In genomic region chr6:48538841-48539737, GRCm38 (mm10) we compare ENCODE assay signal across 8 mouse cellular contexts. TPM values are rescaled to one million over a fixed set of nuclear protein-coding genes. Genes with fewer than 3 reads are reported as not detected.
DNase-seq lines count a peak whose midpoint lies in the region; ATAC-seq and TF ChIP-seq lines count a peak whose summit lies in the region.

No protein-coding gene starts in this region.

- H3K36me3 ChIP-seq in liver, adult 2 months (ENCODE audit: control insufficient read depth, insufficient read depth, low read length) = no peaks in the 10 kb centered on the region
- H3K36me3 ChIP-seq in liver, embryonic 11.5 days (ENCODE audit: control insufficient read depth, insufficient read depth, low read length) = no peaks in the 10 kb centered on the region
- H3K36me3 ChIP-seq in forebrain, embryonic 15.5 days = peaks cover 17% of the 10 kb centered on the region
- peaks cover 16% of the 10 kb centered on the region for H3K36me3 ChIP-seq in hindbrain, embryonic 15.5 days
- H3K36me3 ChIP-seq in stomach, embryonic 16.5 days (ENCODE audit: control insufficient read depth, insufficient read depth, low read length) = no peaks in the 10 kb centered on the region

- H3K27me3 ChIP-seq in liver, adult 2 months (ENCODE audit: control insufficient read depth, insufficient read depth, low read length) = no peaks in the 10 kb centered on the region
- H3K27me3 ChIP-seq in liver, embryonic 11.5 days (replicated peaks; ENCODE audit: control insufficient read depth, insufficient read depth, low read length) = no peaks in the 10 kb centered on the region
- H3K27me3 ChIP-seq in forebrain, embryonic 15.5 days = no peaks in the 10 kb centered on the region
- no peaks in the 10 kb centered on the region for H3K27me3 ChIP-seq in hindbrain, embryonic 15.5 days
- no peaks in the 10 kb centered on the region for H3K27me3 ChIP-seq in stomach, embryonic 16.5 days (ENCODE audit: control insufficient read depth, insufficient read depth, low read length)

- intact Hi-C loops in left cerebral cortex, postnatal 36 days (cut with DNase I) = loop anchor here (2.0 to 10.0 kb wide), 2 partner anchors 106 to 364 kb away; no protein-coding TSS in a partner anchor

- TF ChIP-seq CTCF in liver, adult 2 months (IDR thresholded peaks at IDR 0.05; ENCODE audit: low read depth, low read length) = peak; percentile 63

- no peak overlapping the region for H3K9ac ChIP-seq in liver, adult 2 months (ENCODE audit: low read depth, low read length)
- no peak overlapping the region for H3K9ac ChIP-seq in liver, embryonic 11.5 days (ENCODE audit: low read depth, low read length)
- H3K9ac ChIP-seq in forebrain, embryonic 15.5 days (replicated peaks) = peak overlapping the region; percentile 97; the same call in 1 of the 2 replicates
- peak overlapping the region; percentile 82; the same call in 1 of the 2 replicates for H3K9ac ChIP-seq in hindbrain, embryonic 15.5 days
- 0 out of 2 replicates have a peak overlapping the region, but pooled peaks have one; percentile 20 for H3K9ac ChIP-seq in stomach, embryonic 16.5 days (ENCODE audit: low read length)

- no peak overlapping the region for H3K4me3 ChIP-seq in liver, adult 2 months (ENCODE audit: insufficient read depth, low read depth, low read length)
- no peak overlapping the region for H3K4me3 ChIP-seq in liver, embryonic 11.5 days (ENCODE audit: low read depth, low read length)
- peak overlapping the region; percentile 81; the same call in 1 of the 2 replicates for H3K4me3 ChIP-seq in forebrain, embryonic 15.5 days
- H3K4me3 ChIP-seq in hindbrain, embryonic 15.5 days = peak overlapping the region; percentile 59
- H3K4me3 ChIP-seq in stomach, embryonic 16.5 days (replicated peaks; ENCODE audit: low read length) = no peak overlapping the region

- peak; percentile 67 for DNase-seq in liver, adult 2 months (ENCODE audit: extremely low read depth, low read depth, low spot score)
- no peak for DNase-seq in liver, embryonic 11.5 days (ENCODE audit: low spot score)
- DNase-seq in c-Kit-positive CD71-positive TER-119-positive erythroid progenitor cells, embryonic 14.5 days (ENCODE audit: low spot score) = peak; percentile 55
- DNase-seq in left cerebral cortex, postnatal 36 days (ENCODE audit: low spot score in 2 of 2) = peak; percentile 59 to 69

- WGBS in liver, adult 2 months = 73% methylated on average over 5 of the region's 5 CpGs
- 73% methylated on average over 5 of the region's 5 CpGs for WGBS in liver, embryonic 11.5 days
- 77% methylated on average over 5 of the region's 5 CpGs for WGBS in forebrain, embryonic 15.5 days
- WGBS in hindbrain, embryonic 15.5 days = 65% methylated on average over 5 of the region's 5 CpGs
- WGBS in stomach, embryonic 16.5 days = 75% methylated on average over 5 of the region's 5 CpGs

- peaks cover 22% of the 10 kb centered on the region for H3K4me1 ChIP-seq in liver, adult 2 months (ENCODE audit: control insufficient read depth, insufficient read depth, low read length)
- H3K4me1 ChIP-seq in liver, embryonic 11.5 days (replicated peaks; ENCODE audit: control insufficient read depth, insufficient read depth, low read length) = no peaks in the 10 kb centered on the region
- peaks cover 26% of the 10 kb centered on the region for H3K4me1 ChIP-seq in forebrain, embryonic 15.5 days
- peaks cover 30% of the 10 kb centered on the region for H3K4me1 ChIP-seq in hindbrain, embryonic 15.5 days (replicated peaks)
- peaks cover 16% of the 10 kb centered on the region; the same call in 1 of the 2 replicates for H3K4me1 ChIP-seq in stomach, embryonic 16.5 days (ENCODE audit: control insufficient read depth, insufficient read depth, low read length)

- no peaks in the 10 kb centered on the region for H3K79me2 ChIP-seq in liver, adult 2 months (ENCODE audit: control insufficient read depth, insufficient read depth, low read length)

- no peak for TF ChIP-seq POLR2A in liver, adult 2 months (IDR thresholded peaks at IDR 0.05; ENCODE audit: extremely low read depth, insufficient read depth, low read length)

- no peaks in the 10 kb centered on the region for H3K9me3 ChIP-seq in liver, embryonic 11.5 days (ENCODE audit: control insufficient read depth, low read length)
- no peaks in the 10 kb centered on the region for H3K9me3 ChIP-seq in forebrain, embryonic 15.5 days
- H3K9me3 ChIP-seq in hindbrain, embryonic 15.5 days = no peaks in the 10 kb centered on the region
- no peaks in the 10 kb centered on the region for H3K9me3 ChIP-seq in stomach, embryonic 16.5 days (replicated peaks; ENCODE audit: control insufficient read depth, low read length)

- no peak for ATAC-seq in liver, embryonic 11.5 days (replicated peaks; ENCODE audit: low FRiP score)
- ATAC-seq in forebrain, embryonic 15.5 days (replicated peaks) = no peak
- no peak for ATAC-seq in hindbrain, embryonic 15.5 days (ENCODE audit: low FRiP score, low read depth)
- ATAC-seq in monocyte, adult 5-6 weeks (replicated peaks; ENCODE audit: insufficient number of reproducible peaks, low FRiP score, low TSS enrichment, poor library complexity, severe bottlenecking) = peak; percentile 63
- ATAC-seq in stomach, embryonic 16.5 days (ENCODE audit: insufficient read depth, low FRiP score) = no peak

- H3K27ac ChIP-seq in liver, adult 2 months (replicated peaks; ENCODE audit: insufficient read depth, low read depth, low read length) = no peak overlapping the region
- no peak overlapping the region for H3K27ac ChIP-seq in liver, embryonic 11.5 days (ENCODE audit: low read depth, low read length)
- H3K27ac ChIP-seq in forebrain, embryonic 15.5 days (replicated peaks) = no peak overlapping the region
- H3K27ac ChIP-seq in hindbrain, embryonic 15.5 days (replicated peaks) = no peak overlapping the region
- H3K27ac ChIP-seq in stomach, embryonic 16.5 days (ENCODE audit: low read length) = no peak overlapping the region

- H3K4me2 ChIP-seq in liver, embryonic 11.5 days = no peak overlapping the region
- H3K4me2 ChIP-seq in forebrain, embryonic 15.5 days (replicated peaks) = peak overlapping the region; percentile 88
- H3K4me2 ChIP-seq in hindbrain, embryonic 15.5 days = peak overlapping the region; percentile 72
- H3K4me2 ChIP-seq in stomach, embryonic 16.5 days (ENCODE audit: low read depth, low read length) = no peak overlapping the region

RNA-seq across cellular contexts. Expression of gene Atp6v0e2, which starts 1.7 kb away (rescaled TPM):
- 0.37 and 0.47 TPM in 2 replicates for total RNA-seq in liver, adult 2 months (2014; rRNA removed)
- polyA plus RNA-seq in liver, adult 2 months (2012; rRNA removed) = 0.96 and 1.7 TPM in 2 replicates
- polyA plus RNA-seq in liver, embryonic 11.5 days (2014; fragmentation: Nextera tagmentation; extraction: Ambion mirVana) = 4.2 and 5.6 TPM in 2 replicates
- 199 and 211 TPM in 2 replicates for polyA plus RNA-seq in forebrain, embryonic 15.5 days (2015; fragmentation: Nextera tagmentation; extraction: Ambion mirVana)
- polyA plus RNA-seq in hindbrain, embryonic 15.5 days (2015; fragmentation: Nextera tagmentation; extraction: Ambion mirVana) = 296 and 311 TPM in 2 replicates
- total RNA-seq in left cerebral cortex, postnatal 36 days (2021) = 100 to 1,000 TPM; 418 to 471 TPM
- total RNA-seq in monocyte, adult 5-6 weeks (2017) = 1.8 TPM in 1 of 3 replicates, not detected in the others
- polyA plus RNA-seq in stomach, embryonic 16.5 days (2015; fragmentation: Nextera tagmentation; extraction: Ambion mirVana) = 23.3 and 25.7 TPM in 2 replicates

RNA-seq across cellular contexts. Expression of gene Lrrc61, which starts 15.5 kb away (rescaled TPM):
- 3.2 and 3.3 TPM in 2 replicates for total RNA-seq in liver, adult 2 months (2014; rRNA removed)
- polyA plus RNA-seq in liver, adult 2 months (2012; rRNA removed) = 8.5 and 10.1 TPM in 2 replicates
- polyA plus RNA-seq in liver, embryonic 11.5 days (2014; fragmentation: Nextera tagmentation; extraction: Ambion mirVana) = 4.6 and 4.9 TPM in 2 replicates
- 15.4 and 18.0 TPM in 2 replicates for polyA plus RNA-seq in forebrain, embryonic 15.5 days (2015; fragmentation: Nextera tagmentation; extraction: Ambion mirVana)
- polyA plus RNA-seq in hindbrain, embryonic 15.5 days (2015; fragmentation: Nextera tagmentation; extraction: Ambion mirVana) = 24.8 and 29.2 TPM in 2 replicates
- total RNA-seq in left cerebral cortex, postnatal 36 days (2021) = 10 to 100 TPM; 31.6 to 43.3 TPM
- 11.2 to 24.6 TPM (median 14.3 TPM) in 3 replicates for total RNA-seq in monocyte, adult 5-6 weeks (2017)
- polyA plus RNA-seq in stomach, embryonic 16.5 days (2015; fragmentation: Nextera tagmentation; extraction: Ambion mirVana) = 7.5 and 9.6 TPM in 2 replicates

RNA-seq across cellular contexts. Expression of gene Rarres2, which starts 33.5 kb away (rescaled TPM):
- total RNA-seq in liver, adult 2 months (2014; rRNA removed) = 1,102 and 1,282 TPM in 2 replicates
- 1,074 and 1,160 TPM in 2 replicates for polyA plus RNA-seq in liver, adult 2 months (2012; rRNA removed)
- polyA plus RNA-seq in liver, embryonic 11.5 days (2014; fragmentation: Nextera tagmentation; extraction: Ambion mirVana) = 9.0 and 9.7 TPM in 2 replicates
- polyA plus RNA-seq in forebrain, embryonic 15.5 days (2015; fragmentation: Nextera tagmentation; extraction: Ambion mirVana) = 3.0 and 3.4 TPM in 2 replicates
- 5.1 and 7.6 TPM in 2 replicates for polyA plus RNA-seq in hindbrain, embryonic 15.5 days (2015; fragmentation: Nextera tagmentation; extraction: Ambion mirVana)
- total RNA-seq in left cerebral cortex, postnatal 36 days (2021) = 10 to 100 TPM; 12.5 to 13.1 TPM
- total RNA-seq in monocyte, adult 5-6 weeks (2017) = not detected in 3 replicates
- polyA plus RNA-seq in stomach, embryonic 16.5 days (2015; fragmentation: Nextera tagmentation; extraction: Ambion mirVana) = 122 and 128 TPM in 2 replicates

RNA-seq across cellular contexts. Expression of gene Gm45021, which starts 50.3 kb away (rescaled TPM):
- not detected in 2 replicates for total RNA-seq in liver, adult 2 months (2014; rRNA removed)
- not detected in 2 replicates for polyA plus RNA-seq in liver, adult 2 months (2012; rRNA removed)
- not detected in 2 replicates for polyA plus RNA-seq in liver, embryonic 11.5 days (2014; fragmentation: Nextera tagmentation; extraction: Ambion mirVana)
- not detected in 2 replicates for polyA plus RNA-seq in forebrain, embryonic 15.5 days (2015; fragmentation: Nextera tagmentation; extraction: Ambion mirVana)
- not detected in 2 replicates for polyA plus RNA-seq in hindbrain, embryonic 15.5 days (2015; fragmentation: Nextera tagmentation; extraction: Ambion mirVana)
- not detected for total RNA-seq in left cerebral cortex, postnatal 36 days (2021)
- total RNA-seq in monocyte, adult 5-6 weeks (2017) = not detected in 3 replicates
- polyA plus RNA-seq in stomach, embryonic 16.5 days (2015; fragmentation: Nextera tagmentation; extraction: Ambion mirVana) = not detected in 2 replicates

RNA-seq across cellular contexts. Expression of gene Repin1, which starts 54.6 kb away (rescaled TPM):
- 31.1 and 47.2 TPM in 2 replicates for total RNA-seq in liver, adult 2 months (2014; rRNA removed)
- polyA plus RNA-seq in liver, adult 2 months (2012; rRNA removed) = 73.6 and 74.7 TPM in 2 replicates
- polyA plus RNA-seq in liver, embryonic 11.5 days (2014; fragmentation: Nextera tagmentation; extraction: Ambion mirVana) = 20.0 and 20.1 TPM in 2 replicates
- 34.9 and 35.8 TPM in 2 replicates for polyA plus RNA-seq in forebrain, embryonic 15.5 days (2015; fragmentation: Nextera tagmentation; extraction: Ambion mirVana)
- polyA plus RNA-seq in hindbrain, embryonic 15.5 days (2015; fragmentation: Nextera tagmentation; extraction: Ambion mirVana) = 44.3 and 46.1 TPM in 2 replicates
- total RNA-seq in left cerebral cortex, postnatal 36 days (2021) = 10 to 100 TPM; 51.8 to 59.8 TPM
- 0.85 to 5.5 TPM (median 2.1 TPM) in 3 replicates for total RNA-seq in monocyte, adult 5-6 weeks (2017)
- 25.7 and 28.0 TPM in 2 replicates for polyA plus RNA-seq in stomach, embryonic 16.5 days (2015; fragmentation: Nextera tagmentation; extraction: Ambion mirVana)

Comparison
In these comparisons a context has a peak if more than half of its experiments do, and no peak if none do; other contexts are left out.
1. RNA of gene Rarres2, which starts 33.5 kb away (polyA plus RNA-seq): 1,074 to 1,160 TPM in liver, adult 2 months and 122 to 128 TPM in stomach, embryonic 16.5 days; 9.0 to 9.7 TPM in liver, embryonic 11.5 days, 5.1 to 7.6 TPM in hindbrain, embryonic 15.5 days and 3.0 to 3.4 TPM in forebrain, embryonic 15.5 days; every median in the first group is over 10 times any median in the second.
2. H3K4me3 ChIP-seq: peak in forebrain, embryonic 15.5 days (single experiment) and hindbrain, embryonic 15.5 days (single experiment); none in liver, adult 2 months (single experiment), liver, embryonic 11.5 days (single experiment) and stomach, embryonic 16.5 days (single experiment).
3. H3K9ac ChIP-seq: peak in forebrain, embryonic 15.5 days (single experiment), hindbrain, embryonic 15.5 days (single experiment) and stomach, embryonic 16.5 days (single experiment); none in liver, adult 2 months (single experiment) and liver, embryonic 11.5 days (single experiment).
4. H3K4me2 ChIP-seq: peak in forebrain, embryonic 15.5 days (single experiment) and hindbrain, embryonic 15.5 days (single experiment); none in liver, embryonic 11.5 days (single experiment) and stomach, embryonic 16.5 days (single experiment).